Mouse (Mus musculus) stomach, embryonic 16.5 days (tissue): ENCODE results near the gene Fhod1. TPM values are rescaled to one million over a fixed set of nuclear protein-coding genes. Genes with fewer than 3 reads are reported as not detected.

Source experiments
- ATAC-seq: fragments of 200-750 bp; cut with Nextera tagmentation; 2 replicates; pipeline ENCODE4 v1.8.0; 2017; ENCODE audit warnings: moderate number of reproducible peaks, moderate TSS enrichment; ENCODE audit not compliant: insufficient read depth, low FRiP score
- H3K27ac ChIP-seq: fragments of 300-500 bp; sonication (generic); 2 replicates; pipeline ENCODE4 v1.5.1; 2014; ENCODE audit warnings: low read length
- H3K27me3 ChIP-seq: fragments of 300-500 bp; sonication (generic); 2 replicates; pipeline ENCODE4 v1.6.1; 2014; ENCODE audit warnings: low read length, control low read depth, mixed read lengths; ENCODE audit not compliant: control insufficient read depth, insufficient read depth
- H3K36me3 ChIP-seq: fragments of 300-500 bp; sonication (generic); 2 replicates; pipeline ENCODE4 v1.6.1; 2014; ENCODE audit warnings: low read length; ENCODE audit not compliant: control insufficient read depth, insufficient read depth
- H3K4me1 ChIP-seq: fragments of 300-500 bp; sonication (generic); 2 replicates; pipeline ENCODE4 v1.6.1; 2014; ENCODE audit warnings: low read length, control low read depth, mixed read lengths; ENCODE audit not compliant: control insufficient read depth, insufficient read depth
- H3K4me2 ChIP-seq: fragments of 300-500 bp; sonication (generic); 2 replicates; pipeline ENCODE4 v1.6.1; 2014; ENCODE audit warnings: low read depth, low read length, mixed read lengths
- H3K4me3 ChIP-seq: fragments of 300-500 bp; sonication (generic); replicated peaks from 2 replicates; pipeline ENCODE4 v1.5.1; 2014; ENCODE audit warnings: mild to moderate bottlenecking, low read length
- H3K9ac ChIP-seq: fragments of 300-500 bp; sonication (generic); 2 replicates; pipeline ENCODE4 v1.6.1; 2014; ENCODE audit warnings: low read length
- H3K9me3 ChIP-seq: fragments of 300-500 bp; sonication (generic); replicated peaks from 2 replicates; pipeline ENCODE4 v1.6.1; 2016; ENCODE audit warnings: low read length, control low read depth; ENCODE audit not compliant: control insufficient read depth
- WGBS: fragments of 180-500 bp; shearing (Covaris S2); extraction: QIAGEN DNeasy Blood & Tissue Kit; methylation state at CpG from one replicate; pipeline ENCODE4 v1.1.7; 2014; 5-methylcytosine and 5-hydroxymethylcytosine counted together
- polyA plus RNA-seq: library from polyadenylated mRNA; unstranded; fragments of >200 nt; fragmentation: Nextera tagmentation; extraction: Ambion mirVana; gene quantifications from 2 replicates; pipeline ENCODE4 v1.2.1, GENCODE M21; 2015

Fhod1 gene
- polyA plus RNA-seq, 1 experiment from 2014 or later = 2.2 TPM

GRCm38 (mm10) chr8:105373032-105373431 is 25.3 kb upstream of the Fhod1 start, which contains the start of gene Plekhg4:
Plekhg4 (plus strand) TSS chr8:105373274.
- no peak for ATAC-seq
- H3K4me2 ChIP-seq = no peak within 1 kb of the TSS
- WGBS = 56% methylated on average over 2 of the region's 2 CpGs
- H3K4me3 ChIP-seq = no peak within 1 kb of the TSS
- H3K36me3 ChIP-seq = no peaks in the 10 kb centered on the region
- H3K27ac ChIP-seq = no peak within 1 kb of the TSS
- H3K9ac ChIP-seq = no peak within 1 kb of the TSS
- H3K27me3 ChIP-seq = no peaks in the 10 kb centered on the region
- H3K4me1 ChIP-seq = no peaks in the 10 kb centered on the region
- 0 out of 2 replicates have a peak, but pooled peaks cover 5% of the 10 kb centered on the region for H3K9me3 ChIP-seq

- ATAC-seq = no peak
- Histone ChIP-seq H3K4me3 (no peak overlapping the region), H3K4me2 (no peak overlapping the region), H3K27me3 (no peaks in the 10 kb centered on the region), H3K4me1 (no peaks in the 10 kb centered on the region), H3K36me3 (no peaks in the 10 kb centered on the region), H3K9me3 (0 out of 2 replicates have a peak, but pooled peaks cover 5% of the 10 kb centered on the region), H3K27ac (no peak overlapping the region), H3K9ac (no peak overlapping the region)
- WGBS = 80% methylated on average over 9 of the region's 9 CpGs
These were observed 24.7 kb upstream of the Fhod1 start for GRCm38 (mm10) chr8:105372473-105372872.

- no peak for ATAC-seq
- WGBS = 71% methylated on average over 2 of the region's 2 CpGs
- Histone ChIP-seq H3K27ac (no peak overlapping the region), H3K4me3 (no peak overlapping the region), H3K4me1 (peaks cover 5% of the 10 kb centered on the region; the same call in 1 of the 2 replicates), H3K9ac (no peak overlapping the region), H3K27me3 (no peaks in the 10 kb centered on the region), H3K9me3 (no peaks in the 10 kb centered on the region), H3K36me3 (no peaks in the 10 kb centered on the region), H3K4me2 (no peak overlapping the region)
These were observed 19.4 kb upstream of the Fhod1 start for GRCm38 (mm10) chr8:105367107-105367506.

- H3K27ac ChIP-seq = peak overlapping the region; percentile 69
- ATAC-seq = no peak; the same call in 1 of the 2 replicates
- WGBS = 47% methylated on average over 12 of the region's 12 CpGs
- H3K9me3 ChIP-seq = no peaks in the 10 kb centered on the region
- no peaks in the 10 kb centered on the region for H3K36me3 ChIP-seq
- no peaks in the 10 kb centered on the region for H3K27me3 ChIP-seq
- peaks cover 5% of the 10 kb centered on the region; the same call in 1 of the 2 replicates for H3K4me1 ChIP-seq
- H3K4me3 ChIP-seq = no peak overlapping the region
- no peak overlapping the region for H3K4me2 ChIP-seq
- H3K9ac ChIP-seq = no peak overlapping the region
These were observed 14.3 kb upstream of the Fhod1 start for GRCm38 (mm10) chr8:105361751-105362702.

- no peak overlapping the region for H3K27ac ChIP-seq
- WGBS = 40% methylated on average over 4 of the region's 4 CpGs
- peaks cover 5% of the 10 kb centered on the region; the same call in 1 of the 2 replicates for H3K4me1 ChIP-seq
- no peaks in the 10 kb centered on the region for H3K27me3 ChIP-seq
- H3K9me3 ChIP-seq = no peaks in the 10 kb centered on the region
- no peak overlapping the region for H3K4me2 ChIP-seq
- no peak overlapping the region for H3K9ac ChIP-seq
- H3K36me3 ChIP-seq = no peaks in the 10 kb centered on the region
- ATAC-seq = no peak
- no peak overlapping the region for H3K4me3 ChIP-seq
These were observed 11.9 kb upstream of the Fhod1 start for GRCm38 (mm10) chr8:105359646-105360045.

- no peaks in the 10 kb centered on the region for H3K27me3 ChIP-seq
- H3K9me3 ChIP-seq = no peaks in the 10 kb centered on the region
- H3K36me3 ChIP-seq = no peaks in the 10 kb centered on the region
- no peak overlapping the region for H3K9ac ChIP-seq
- H3K27ac ChIP-seq = no peak overlapping the region
- 64% methylated on average over 15 of the region's 15 CpGs for WGBS
- no peak overlapping the region for H3K4me3 ChIP-seq
- ATAC-seq = peak; percentile 38
- H3K4me2 ChIP-seq = no peak overlapping the region
- peaks cover 5% of the 10 kb centered on the region; the same call in 1 of the 2 replicates for H3K4me1 ChIP-seq
These were observed 11.5 kb upstream of the Fhod1 start for GRCm38 (mm10) chr8:105359208-105359607.

- WGBS = 82% methylated on average over 14 of the region's 14 CpGs
- no peaks in the 10 kb centered on the region for H3K36me3 ChIP-seq
- no peaks in the 10 kb centered on the region for H3K27me3 ChIP-seq
- H3K4me1 ChIP-seq = no peaks in the 10 kb centered on the region
- no peak overlapping the region for H3K4me3 ChIP-seq
- no peak overlapping the region for H3K4me2 ChIP-seq
- no peak overlapping the region for H3K9ac ChIP-seq
- ATAC-seq = no peak
- no peak overlapping the region for H3K27ac ChIP-seq
- H3K9me3 ChIP-seq = no peaks in the 10 kb centered on the region
These were observed 8.9 kb upstream of the Fhod1 start for GRCm38 (mm10) chr8:105356681-105357080.

GRCm38 (mm10) chr8:105355179-105356024 is 7.6 kb upstream of the Fhod1 start:
- H3K4me1 ChIP-seq = no peaks in the 10 kb centered on the region
- 71% methylated on average over 26 of the region's 26 CpGs for WGBS
- no peak overlapping the region for H3K4me3 ChIP-seq
- H3K36me3 ChIP-seq = no peaks in the 10 kb centered on the region
- H3K9ac ChIP-seq = no peak overlapping the region
- no peak overlapping the region for H3K27ac ChIP-seq
- ATAC-seq = no peak
- H3K27me3 ChIP-seq = peaks cover 3% of the 10 kb centered on the region; the same call in 1 of the 2 replicates
- no peaks in the 10 kb centered on the region for H3K9me3 ChIP-seq
- no peak overlapping the region for H3K4me2 ChIP-seq
